Mouse (Mus musculus) midbrain, embryonic 11.5 days (tissue): ENCODE data around the gene Nynrin. TPM values are rescaled to one million over a fixed set of nuclear protein-coding genes. Genes with fewer than 3 reads are reported as not detected.

ENCODE experiments used
- ATAC-seq: fragments of 200-750 bp; cut with Nextera tagmentation; 2 replicates; pipeline ENCODE4 v1.8.0; 2017; ENCODE audit warnings: moderate TSS enrichment, moderate library complexity; ENCODE audit not compliant: low FRiP score
- DNase-seq: peaks from one replicate; pipeline ENCODE4 v3.0.0; 2015; ENCODE audit warnings: low spot score; ENCODE audit errors: missing footprints
- H3K27ac ChIP-seq: fragments of 300-500 bp; sonication (generic); 2 replicates; pipeline ENCODE4 v1.5.1; 2014; ENCODE audit warnings: low read depth, low read length
- H3K27me3 ChIP-seq: fragments of 300-500 bp; sonication (generic); 2 replicates; pipeline ENCODE4 v1.6.1; 2014; ENCODE audit warnings: mild to moderate bottlenecking, low read length, moderate library complexity, mixed read lengths; ENCODE audit not compliant: control insufficient read depth, insufficient read depth
- H3K36me3 ChIP-seq: fragments of 300-500 bp; sonication (generic); 2 replicates; pipeline ENCODE4 v1.6.1; 2014; ENCODE audit warnings: mild to moderate bottlenecking, low read length, moderate library complexity, mixed read lengths; ENCODE audit not compliant: control insufficient read depth, insufficient read depth
- H3K4me1 ChIP-seq: fragments of 300-500 bp; sonication (generic); 2 replicates; pipeline ENCODE4 v1.6.1; 2014; ENCODE audit warnings: low read length; ENCODE audit not compliant: control insufficient read depth, insufficient read depth
- H3K4me2 ChIP-seq: fragments of 300-500 bp; sonication (generic); 2 replicates; pipeline ENCODE4 v1.6.1; 2014; ENCODE audit warnings: mild to moderate bottlenecking, moderate library complexity
- H3K4me3 ChIP-seq: fragments of 300-500 bp; sonication (generic); 2 replicates; pipeline ENCODE4 v1.5.1; 2014; ENCODE audit warnings: low read depth, low read length
- H3K9ac ChIP-seq: fragments of 300-500 bp; sonication (generic); 2 replicates; pipeline ENCODE4 v1.6.1; 2014; ENCODE audit warnings: low read length
- H3K9me3 ChIP-seq: fragments of 300-500 bp; sonication (generic); 2 replicates; pipeline ENCODE4 v1.6.1; 2016; ENCODE audit warnings: low read length; ENCODE audit not compliant: control insufficient read depth
- WGBS: fragments of 180-500 bp; shearing (Covaris S2); extraction: QIAGEN DNeasy Blood & Tissue Kit; methylation state at CpG from one replicate; pipeline ENCODE4 v1.1.7; 2014; 5-methylcytosine and 5-hydroxymethylcytosine counted together
- polyA plus RNA-seq: library from polyadenylated mRNA; unstranded; fragments of >200 nt; fragmentation: Nextera tagmentation; extraction: Ambion mirVana; gene quantifications from 2 replicates; pipeline ENCODE4 v1.2.1, GENCODE M21; 2014

The Nynrin gene
- polyA plus RNA-seq, 1 experiment from 2014 or later = 12.0 TPM

- no peak for ATAC-seq
- DNase-seq = peak; percentile 35
- no peak overlapping the region for H3K4me2 ChIP-seq
- no peaks in the 10 kb centered on the region for H3K9me3 ChIP-seq
- H3K27me3 ChIP-seq = no peaks in the 10 kb centered on the region
- no peak overlapping the region for H3K4me3 ChIP-seq
- peaks cover 7% of the 10 kb centered on the region for H3K4me1 ChIP-seq
- no peak overlapping the region for H3K27ac ChIP-seq
- WGBS = 93% methylated on average over 12 of the region's 12 CpGs
- no peak overlapping the region for H3K9ac ChIP-seq
- H3K36me3 ChIP-seq = peaks cover 19% of the 10 kb centered on the region
Observed at GRCm38 (mm10) chr14:55897671-55898070, 43.9 kb downstream of the Nynrin start.

DNA sequence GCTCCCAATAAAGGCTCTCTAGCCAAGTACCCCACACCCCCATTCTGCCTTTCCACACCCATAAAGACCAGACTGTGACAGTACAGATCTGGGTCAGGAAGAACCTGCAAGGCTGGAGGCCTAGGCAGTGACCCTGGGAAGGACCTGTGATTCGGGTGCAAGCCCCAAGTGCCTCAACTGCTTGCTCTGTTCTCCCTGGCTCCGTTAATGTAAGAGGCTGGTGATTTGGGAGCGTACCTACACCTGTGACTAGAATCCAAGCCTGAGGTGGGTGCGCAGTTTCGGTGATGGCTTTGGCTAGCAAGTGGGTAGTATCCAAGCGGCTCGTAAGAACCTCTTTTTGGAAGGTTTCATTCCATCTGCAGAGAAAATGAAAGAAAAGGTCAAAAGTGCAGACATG is 45.1 kb downstream of the Nynrin start:
- Histone ChIP-seq H3K27ac (no peak overlapping the region), H3K4me3 (no peak overlapping the region), H3K27me3 (no peaks in the 10 kb centered on the region; the same call in 1 of the 2 replicates), H3K4me1 (peaks cover 7% of the 10 kb centered on the region), H3K4me2 (no peak overlapping the region), H3K9ac (no peak overlapping the region), H3K9me3 (no peaks in the 10 kb centered on the region), H3K36me3 (peaks cover 17% of the 10 kb centered on the region)
- ATAC-seq (no peak), DNase-seq (peak; percentile 64)
- WGBS = 88% methylated on average over 7 of the region's 7 CpGs

DNA sequence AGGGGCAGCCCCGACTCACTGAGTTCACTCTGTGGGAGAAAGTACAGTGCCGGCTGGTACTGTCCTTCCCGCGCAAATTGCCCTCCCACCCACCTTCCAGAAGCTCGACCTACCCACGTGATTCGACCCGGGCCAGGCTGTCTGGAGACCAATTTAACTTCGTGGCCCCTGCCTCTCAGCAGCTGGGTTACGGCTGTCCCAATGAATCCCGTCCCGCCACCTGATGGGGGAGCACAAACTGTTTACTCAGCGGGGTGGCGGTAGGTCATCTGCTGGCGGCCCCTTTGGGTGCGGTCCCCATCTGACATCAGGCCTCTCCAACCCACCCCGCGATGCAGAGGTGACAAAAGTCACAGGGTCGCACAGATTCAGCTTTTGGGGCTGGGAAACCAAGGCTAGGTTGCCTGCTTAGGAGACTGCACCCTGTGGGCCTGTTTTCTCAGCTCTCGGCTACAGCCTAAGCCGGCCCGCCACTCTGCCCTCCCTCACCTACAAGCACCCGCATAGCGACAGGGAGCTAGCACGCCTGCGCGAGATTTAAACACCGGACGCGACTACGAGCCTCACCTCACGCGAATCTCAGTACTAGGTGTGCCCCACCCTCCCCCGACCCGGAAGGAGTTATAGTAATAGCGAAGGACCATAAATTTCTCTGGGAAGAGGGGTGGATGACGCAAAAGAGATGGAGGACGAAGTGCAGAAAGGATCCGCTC is 46.0 kb downstream of the Nynrin start, which contains the start of gene Sdr39u1:
Gene Sdr39u1, minus strand, starts transcription at position 593 of the 713 bp plus-strand sequence.
- WGBS = 4% methylated on average over 39 of the region's 39 CpGs
- ATAC-seq (peak; percentile 91), DNase-seq (peak; percentile 97)
- H3K9me3 ChIP-seq = no peaks in the 10 kb centered on the region
- peak within 1 kb of the TSS; percentile 72 for H3K9ac ChIP-seq
- no peaks in the 10 kb centered on the region; the same call in 1 of the 2 replicates for H3K27me3 ChIP-seq
- H3K4me3 ChIP-seq = peak within 1 kb of the TSS; percentile 35
- peak within 1 kb of the TSS; percentile 69 for H3K4me2 ChIP-seq
- no peak within 1 kb of the TSS for H3K27ac ChIP-seq
- peaks cover 7% of the 10 kb centered on the region for H3K4me1 ChIP-seq
- peaks cover 13% of the 10 kb centered on the region for H3K36me3 ChIP-seq

DNA sequence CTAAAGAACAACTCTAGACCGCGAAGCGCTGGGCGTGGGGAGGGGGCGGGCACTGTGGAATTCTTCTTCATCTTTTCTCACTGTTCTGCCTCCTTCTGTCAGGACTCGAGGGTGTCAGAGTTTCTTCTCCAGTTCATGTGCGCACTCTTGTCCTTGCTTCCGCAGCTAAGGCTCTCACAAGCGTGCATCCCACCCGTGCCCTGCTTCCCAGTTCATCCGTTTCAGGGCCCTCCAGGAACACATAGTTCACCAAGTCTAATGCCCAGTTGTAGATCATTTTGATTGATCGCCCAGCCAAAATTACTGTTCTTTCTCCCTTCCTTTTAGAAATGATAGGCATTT is 46.6 kb downstream of the Nynrin start:
- WGBS = 7% methylated on average over 12 of the region's 12 CpGs
- H3K36me3 ChIP-seq = peaks cover 8% of the 10 kb centered on the region
- ATAC-seq (0 out of 2 replicates have a peak, but pooled peaks have one; percentile 25), DNase-seq (no peak)
- peaks cover 7% of the 10 kb centered on the region for H3K4me1 ChIP-seq
- peak overlapping the region; percentile 35 for H3K4me3 ChIP-seq
- no peak overlapping the region for H3K27ac ChIP-seq
- peak overlapping the region; percentile 72 for H3K9ac ChIP-seq
- no peaks in the 10 kb centered on the region; the same call in 1 of the 2 replicates for H3K27me3 ChIP-seq
- H3K9me3 ChIP-seq = no peaks in the 10 kb centered on the region
- peak overlapping the region; percentile 69 for H3K4me2 ChIP-seq

- Histone ChIP-seq H3K4me2 (no peak overlapping the region), H3K9ac (no peak overlapping the region), H3K36me3 (no peaks in the 10 kb centered on the region), H3K27ac (no peak overlapping the region), H3K27me3 (no peaks in the 10 kb centered on the region; the same call in 1 of the 2 replicates), H3K9me3 (no peaks in the 10 kb centered on the region), H3K4me3 (no peak overlapping the region), H3K4me1 (peaks cover 3% of the 10 kb centered on the region; the same call in 1 of the 2 replicates)
- 47% methylated on average over 1 of the region's 1 CpGs for whole genome bisulfite sequencing
- DNase-seq (no peak), ATAC-seq (no peak)
Observed at GRCm38 (mm10) chr14:55905518-55905917, 51.7 kb downstream of the Nynrin start.

DNA sequence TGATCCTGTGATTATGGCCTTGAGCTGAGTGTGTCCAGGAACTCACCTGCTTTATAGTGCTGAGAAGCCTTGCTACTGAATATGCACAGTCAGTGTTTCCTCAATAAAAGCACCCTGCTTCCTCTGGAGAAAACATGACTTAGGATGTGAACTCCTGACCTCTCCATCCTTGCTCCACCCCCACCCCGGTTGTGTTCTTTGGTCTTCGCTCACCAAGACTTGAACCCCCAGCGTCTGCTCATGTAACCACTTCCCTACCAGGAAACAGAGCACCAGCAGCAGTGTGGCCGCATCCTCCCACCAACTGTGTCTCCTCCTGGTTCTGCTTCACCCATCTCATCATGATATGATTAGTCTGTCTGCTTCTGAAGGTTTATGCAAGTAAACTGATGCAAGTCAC is 59.6 kb downstream of the Nynrin start:
- DNase-seq (no peak), ATAC-seq (no peak)
- Histone ChIP-seq H3K9ac (no peak overlapping the region), H3K4me2 (no peak overlapping the region), H3K27me3 (no peaks in the 10 kb centered on the region), H3K36me3 (no peaks in the 10 kb centered on the region), H3K4me3 (no peak overlapping the region), H3K27ac (no peak overlapping the region), H3K4me1 (no peaks in the 10 kb centered on the region), H3K9me3 (no peaks in the 10 kb centered on the region)
- WGBS = 58% methylated on average over 4 of the region's 4 CpGs

GRCm38 (mm10) chr14:55918240-55919082 is 64.7 kb downstream of the Nynrin start:
- peak overlapping the region; percentile 15; the same call in 1 of the 2 replicates for H3K4me2 ChIP-seq
- DNase-seq (peak; percentile 98), ATAC-seq (peak; percentile 70; the same call in 1 of the 2 replicates)
- no peaks in the 10 kb centered on the region; the same call in 1 of the 2 replicates for H3K4me1 ChIP-seq
- H3K9me3 ChIP-seq = no peaks in the 10 kb centered on the region
- no peaks in the 10 kb centered on the region for H3K27me3 ChIP-seq
- H3K27ac ChIP-seq = no peak overlapping the region
- H3K4me3 ChIP-seq = no peak overlapping the region
- 43% methylated on average over 14 of the region's 14 CpGs for WGBS
- peak overlapping the region; percentile 38; the same call in 1 of the 2 replicates for H3K9ac ChIP-seq
- no peaks in the 10 kb centered on the region for H3K36me3 ChIP-seq

- Histone ChIP-seq H3K4me2 (no peak overlapping the region), H3K27ac (no peak overlapping the region), H3K4me1 (no peaks in the 10 kb centered on the region; the same call in 1 of the 2 replicates), H3K4me3 (no peak overlapping the region), H3K27me3 (no peaks in the 10 kb centered on the region), H3K36me3 (no peaks in the 10 kb centered on the region), H3K9ac (no peak overlapping the region), H3K9me3 (no peaks in the 10 kb centered on the region)
- no peak for DNase-seq
- no peak for ATAC-seq
- WGBS = 83% methylated on average over 7 of the region's 7 CpGs
Observed at GRCm38 (mm10) chr14:55922475-55923232, 68.8 kb downstream of the Nynrin start.
